Mouse (Mus musculus) layer of hippocampus, postnatal 25 days (tissue): ENCODE results near the gene Mettl1. TPM values are rescaled to one million over a fixed set of nuclear protein-coding genes. Genes with fewer than 3 reads are reported as not detected.

ENCODE experiments used
- DNase-seq, 2 experiments: peaks; one replicate each; pipeline ENCODE4 v3.0.0; 2022; ENCODE audit warnings: mixed read lengths in 2 of 2, low spot score in 1 of 2; ENCODE audit errors: extremely low spot score in 1 of 2
- microRNA-seq, 2 experiments: library from miRNA; unstranded; fragments of <30 nt; microRNA quantifications; one replicate each; pipeline ENCODE4 v1.2.0; 2021
- total RNA-seq, 2 experiments: library from RNA; stranded (reverse); gene quantifications; 2 replicates each; pipeline ENCODE4 v1.2.3; 2021

Gene Mettl1
- total RNA-seq, 2 experiments from 2014 or later = 8.5 to 12.1 TPM

DNA sequence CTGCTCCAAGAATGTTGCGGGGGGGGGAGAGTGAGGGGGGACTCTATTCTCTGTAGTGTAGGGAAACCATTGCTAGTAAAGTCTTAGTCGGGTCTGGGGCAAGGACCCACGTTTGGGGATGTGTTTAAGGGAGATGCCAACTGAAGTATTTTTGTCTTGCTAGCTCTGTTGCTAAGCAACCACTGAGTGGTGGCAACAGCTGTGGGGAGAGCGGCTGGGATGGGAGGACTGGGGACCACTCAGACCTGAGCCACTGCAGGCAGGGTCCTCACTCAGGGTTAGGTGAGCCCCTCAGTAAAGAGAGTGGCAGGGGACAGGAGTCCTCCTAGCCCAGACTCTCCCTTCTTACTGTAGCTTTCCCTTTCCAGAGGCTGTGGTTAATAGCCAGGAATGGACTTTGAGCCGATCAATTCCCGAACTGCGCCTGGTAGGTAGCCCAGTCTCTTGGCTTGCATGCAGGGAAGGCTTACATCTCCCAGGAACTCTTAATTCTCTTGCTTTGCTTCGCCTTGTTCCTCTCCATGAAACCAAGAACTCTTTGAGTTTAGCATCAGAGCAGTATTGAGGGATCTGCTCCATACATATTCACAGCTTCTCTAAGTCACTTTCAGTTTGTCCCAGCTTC lies 40.9 kb downstream of the Mettl1 start:
- no peak for DNase-seq

DNA sequence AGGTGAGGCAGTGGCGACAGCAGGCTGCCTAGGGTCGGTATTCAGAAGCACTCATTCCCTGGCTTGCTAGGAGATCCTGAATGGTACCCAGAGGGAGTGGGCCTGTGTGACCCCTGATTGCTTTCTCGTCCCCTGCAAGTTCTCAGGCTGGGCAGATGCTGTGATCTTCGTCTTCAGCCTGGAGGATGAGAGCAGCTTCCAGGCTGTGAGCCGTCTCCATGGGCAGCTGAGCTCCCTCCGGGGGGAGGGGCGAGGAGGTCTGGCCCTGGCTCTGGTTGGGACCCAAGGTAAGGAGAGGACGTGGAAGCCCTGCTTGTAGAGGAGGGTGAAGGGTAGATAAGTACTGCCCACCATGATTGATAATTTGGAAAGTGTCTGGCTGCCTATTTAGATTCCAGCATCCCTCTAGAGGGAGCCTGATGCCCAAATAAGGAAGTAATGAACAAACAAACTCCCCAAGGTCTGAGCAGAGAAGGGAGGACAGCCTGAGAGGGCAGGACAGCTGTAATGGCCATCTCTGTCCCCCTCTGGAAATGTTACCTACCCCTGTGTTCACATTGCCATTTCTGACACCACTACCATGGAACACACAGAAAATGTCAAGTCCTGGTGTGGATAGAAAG lies 42.2 kb downstream of the Mettl1 start:
- DNase-seq = no peak

DNA sequence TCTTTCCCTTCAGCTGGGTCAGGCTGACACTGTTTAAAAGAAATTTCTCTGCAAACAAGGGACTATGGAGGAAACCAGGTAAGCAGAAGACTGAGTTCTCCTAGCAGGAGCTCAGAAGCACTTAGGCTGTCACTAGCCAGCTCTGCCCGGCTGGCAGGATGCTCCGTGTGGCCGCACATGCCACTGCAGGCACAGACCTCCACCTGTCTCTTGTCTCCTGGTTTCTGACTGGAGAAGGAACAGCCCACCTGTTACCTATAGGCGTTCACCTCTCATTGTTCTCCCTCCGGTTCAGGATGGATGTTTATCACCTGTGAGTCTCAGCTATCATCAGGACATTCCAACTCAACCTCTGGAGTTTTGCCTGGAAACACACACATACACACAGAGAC lies 42.7 kb downstream of the Mettl1 start:
- no peak for DNase-seq

DNA sequence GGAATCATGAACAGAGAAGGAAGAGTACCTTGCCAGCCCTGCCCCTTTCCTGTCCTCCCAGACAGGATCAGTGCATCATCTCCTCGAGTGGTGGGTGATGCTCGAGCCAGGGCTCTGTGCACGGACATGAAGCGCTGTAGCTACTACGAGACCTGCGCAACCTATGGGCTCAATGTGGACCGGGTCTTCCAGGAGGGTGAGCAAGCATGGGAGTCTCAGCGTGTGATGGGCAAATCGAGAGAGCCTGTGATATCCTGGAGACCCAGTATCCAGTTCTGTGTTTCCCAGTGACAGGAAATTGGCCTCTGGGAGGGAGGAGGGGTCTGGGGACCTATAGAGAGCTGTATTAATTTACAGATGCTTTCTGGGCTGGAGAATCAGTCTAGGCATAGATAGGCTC lies 43.8 kb downstream of the Mettl1 start:
- DNase-seq = no peak

DNA sequence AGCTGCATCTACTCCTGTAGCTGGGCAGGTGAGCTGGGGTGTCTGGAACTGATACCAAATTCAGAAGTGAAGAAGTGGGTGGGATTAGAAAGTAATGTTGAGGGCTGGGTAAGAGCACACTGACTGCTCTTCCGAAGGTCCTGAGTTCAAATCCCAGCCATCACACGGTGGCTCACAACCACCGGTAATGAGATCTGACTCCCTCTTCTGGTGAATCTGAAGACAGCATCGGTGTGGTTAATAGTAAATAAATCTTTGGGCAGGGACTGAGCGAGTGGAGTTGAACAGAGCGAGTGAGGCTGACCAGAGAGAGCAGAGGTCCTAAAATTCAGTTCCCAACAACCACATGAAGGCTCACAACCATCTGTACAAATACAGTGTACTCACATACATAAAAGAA lies 44.4 kb downstream of the Mettl1 start:
- DNase-seq = no peak

DNA sequence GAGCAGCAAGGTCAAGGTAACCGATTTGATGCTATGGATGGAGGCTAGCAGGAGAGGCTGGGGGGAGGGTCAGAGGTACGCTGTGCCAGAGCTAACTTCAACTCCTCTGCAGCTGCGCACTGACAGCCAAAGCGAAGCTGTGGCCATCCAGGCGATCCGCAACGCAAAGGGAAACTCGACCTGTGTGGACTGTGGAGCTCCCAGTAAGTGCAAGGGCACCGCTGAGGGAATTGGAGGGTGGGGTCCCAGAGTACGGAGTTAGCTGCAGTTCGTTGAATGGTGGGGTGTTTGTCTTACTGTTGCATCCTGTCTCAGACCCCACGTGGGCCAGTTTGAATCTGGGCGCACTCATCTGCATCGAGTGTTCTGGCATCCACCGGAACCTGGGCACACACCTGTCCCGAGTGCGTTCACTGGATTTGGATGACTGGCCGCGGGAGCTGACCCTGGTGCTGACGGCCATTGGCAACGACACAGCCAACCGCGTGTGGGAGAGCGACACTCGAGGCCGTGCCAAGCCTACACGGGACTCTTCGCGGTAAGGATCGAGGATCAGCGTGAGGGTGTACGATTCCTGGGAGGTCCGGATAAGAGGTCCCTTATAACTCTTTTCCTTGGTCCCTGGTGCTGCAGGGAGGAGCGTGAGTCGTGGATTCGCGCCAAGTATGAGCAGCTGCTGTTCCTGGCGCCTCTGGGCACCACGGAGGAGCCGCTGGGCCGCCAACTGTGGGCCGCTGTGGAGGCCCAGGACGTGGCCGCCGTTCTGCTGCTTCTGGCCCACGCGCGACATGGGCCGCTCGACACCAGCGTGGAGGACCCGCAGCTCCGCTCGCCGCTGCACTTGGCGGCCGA lies 49.6 kb downstream of the Mettl1 start:
- peak in 1 of 2 experiments; percentile 52 for DNase-seq

DNA sequence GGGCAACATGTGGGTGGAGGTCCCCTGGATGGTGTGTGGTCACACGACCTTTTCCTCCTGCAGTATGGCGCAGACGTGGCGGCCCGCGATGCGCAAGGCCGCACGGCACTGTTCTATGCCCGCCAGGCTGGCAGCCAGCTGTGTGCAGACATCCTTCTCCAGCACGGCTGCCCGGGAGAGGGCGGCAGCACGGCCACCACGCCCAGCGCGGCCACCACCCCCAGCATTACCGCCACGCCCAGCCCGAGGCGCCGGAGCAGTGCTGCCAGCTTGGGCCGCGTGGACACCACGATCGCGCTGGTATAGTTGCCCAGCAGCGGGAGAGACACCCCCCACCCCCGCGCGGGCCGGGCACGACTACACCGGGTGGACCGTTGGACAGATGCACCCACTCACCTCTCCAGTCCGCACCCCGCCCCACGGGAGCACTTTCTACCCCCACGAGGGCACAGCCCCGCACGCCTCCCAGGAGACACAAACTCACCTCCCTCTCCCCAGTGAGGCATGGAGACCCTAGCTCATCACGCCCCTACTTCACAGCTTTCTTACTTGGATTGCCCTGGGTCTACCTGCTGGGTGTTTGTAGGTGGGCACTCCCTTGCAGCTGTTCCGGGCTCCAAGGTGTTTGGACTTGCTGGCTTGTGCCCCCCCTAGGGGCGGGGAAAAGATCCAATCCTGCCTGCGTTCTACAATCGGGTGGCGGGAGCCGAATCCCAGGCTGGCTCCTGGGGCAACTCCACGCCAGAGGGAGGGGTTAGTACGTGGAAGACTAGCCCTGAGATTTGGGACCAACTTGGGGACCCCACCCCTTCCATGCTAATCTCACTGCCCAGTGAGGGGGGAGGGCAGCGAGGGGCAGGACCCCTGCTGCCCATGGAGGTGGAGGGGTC lies 50.5 kb downstream of the Mettl1 start:
- peak in 1 of 2 experiments; percentile 46 for DNase-seq

DNA sequence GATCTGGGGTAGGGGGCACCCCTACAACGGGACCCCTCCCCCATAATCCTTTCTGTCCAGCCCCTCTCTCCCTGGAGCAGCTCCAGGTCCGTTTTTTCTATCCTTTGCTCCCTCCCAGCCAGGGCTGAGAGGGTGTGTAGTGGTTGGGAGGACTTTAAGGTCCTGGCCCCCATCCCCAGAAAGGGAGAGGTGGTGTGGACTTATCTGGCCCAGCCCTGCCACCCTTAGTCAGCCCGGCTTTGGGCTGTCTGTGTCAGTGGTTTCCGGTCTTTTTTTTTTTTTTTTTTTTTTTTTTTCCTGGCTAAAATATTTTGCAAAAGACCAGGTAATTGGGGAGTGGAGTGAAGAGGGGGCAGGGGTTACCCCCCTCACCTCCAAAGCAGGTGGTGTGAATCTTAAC lies 51.5 kb downstream of the Mettl1 start:
- DNase-seq = no peak

DNA sequence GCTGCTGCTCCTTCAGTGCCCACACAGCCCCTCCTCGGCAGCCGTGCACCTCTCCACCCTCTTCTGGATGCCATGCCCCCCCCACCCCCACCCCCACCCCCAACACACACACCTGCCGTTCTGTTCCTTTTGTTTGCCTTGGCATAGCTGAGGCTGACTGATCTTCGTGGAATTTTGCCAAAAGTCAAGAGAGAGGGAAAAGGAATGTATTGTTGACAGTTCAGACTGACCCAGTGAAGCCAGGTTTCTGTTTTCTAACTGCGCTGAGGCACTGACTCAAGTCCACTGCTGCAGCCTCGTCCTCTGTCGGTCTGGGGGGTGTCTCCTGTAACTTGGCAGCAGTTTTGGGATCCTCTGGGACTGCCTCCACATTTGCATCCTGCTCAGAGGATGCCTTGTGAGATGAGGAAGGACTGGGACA lies 53.2 kb downstream of the Mettl1 start:
- DNase-seq = no peak

Small RNAs within 50 kb of the gene (microRNA-seq; reads per million reads assigned to microRNA genes)
- gene Mir26a-2 = 45.8 to 478 reads per million in 2 experiments
- 0.18 to 0.40 reads per million in 2 experiments for gene Mir546

Other genes with a start within 250 kb of the Mettl1 start
- 1 to 10 TPM; 8.4 to 9.6 TPM for gene Atp23, start 140.1 kb upstream of the Mettl1 start, total RNA-seq
- 100 to 1,000 TPM in 1 of 2 experiments, 10 to 100 TPM in 1; 98.6 to 118 TPM for gene Ctdsp2, start 62.7 kb upstream of the Mettl1 start, total RNA-seq
- gene Avil, start 40.7 kb upstream of the Mettl1 start, total RNA-seq = under 1 TPM; 0.47 to 0.69 TPM
- gene Tsfm, start 10.6 kb upstream of the Mettl1 start, total RNA-seq = 10 to 100 TPM; 27.2 to 27.3 TPM
- under 1 TPM; 0.15 to 0.47 TPM for gene Eef1akmt3, start 99 bp downstream of the Mettl1 start, total RNA-seq
- gene Cyp27b1, start 6.8 kb downstream of the Mettl1 start, total RNA-seq = under 1 TPM; 0.27 to 0.80 TPM
- gene March9, start 18.8 kb downstream of the Mettl1 start, total RNA-seq = 10 to 100 TPM; 23.0 to 25.1 TPM
- gene Cdk4, start 22.1 kb downstream of the Mettl1 start, total RNA-seq = 100 to 1,000 TPM; 104 to 110 TPM
- 10 to 100 TPM; 60.2 to 61.8 TPM for gene Tspan31, start 28.9 kb downstream of the Mettl1 start, total RNA-seq
- 100 to 1,000 TPM; 754 to 837 TPM for gene Agap2, start 33.9 kb downstream of the Mettl1 start, total RNA-seq
- 100 to 1,000 TPM; 105 to 107 TPM for gene Os9, start 79.7 kb downstream of the Mettl1 start, total RNA-seq
- 100 to 1,000 TPM; 113 to 114 TPM for gene B4galnt1, start 123.8 kb downstream of the Mettl1 start, total RNA-seq
- 10 to 100 TPM; 10.5 to 25.1 TPM for gene Slc26a10, start 139.2 kb downstream of the Mettl1 start, total RNA-seq
- gene Arhgef25, start 148.7 kb downstream of the Mettl1 start, total RNA-seq = 100 to 1,000 TPM; 295 to 338 TPM
- gene Dtx3, start 154.3 kb downstream of the Mettl1 start, total RNA-seq = 100 to 1,000 TPM; 210 to 243 TPM
- 10 to 100 TPM; 92.7 to 98.9 TPM for gene Pip4k2c, start 170.2 kb downstream of the Mettl1 start, total RNA-seq
- gene Kif5a, start 221.9 kb downstream of the Mettl1 start, total RNA-seq = 100 to 1,000 TPM; 712 to 736 TPM
- gene Dctn2, start 225.0 kb downstream of the Mettl1 start, total RNA-seq = 100 to 1,000 TPM; 271 to 276 TPM
- 10 to 100 TPM; 31.8 to 53.9 TPM for gene Mbd6, start 247.6 kb downstream of the Mettl1 start, total RNA-seq